Mouse (Mus musculus): Measurements from ENCODE around the gene Frmd6. TPM values are rescaled to one million over a fixed set of nuclear protein-coding genes. Genes with fewer than 3 reads are reported as not detected.

Frmd6 gene
- polyA plus RNA-seq, 1 experiment: 49.7 TPM

GRCm38 (mm10) chr12:70807975-70808374, 17.3 kb upstream of the Frmd6 start:
- no peak for DNase-seq (ENCODE audit: low spot score)

- no peak for DNase-seq (ENCODE audit: low spot score)
Observed at GRCm38 (mm10) chr12:70809957-70810356, 15.4 kb upstream of the Frmd6 start.

GRCm38 (mm10) chr12:70811772-70812171, 13.5 kb upstream of the Frmd6 start:
- no peak for DNase-seq (ENCODE audit: low spot score)

GRCm38 (mm10) chr12:70812176-70812575, 13.1 kb upstream of the Frmd6 start:
- DNase-seq (ENCODE audit: low spot score): no peak

GRCm38 (mm10) chr12:70812822-70813465, 12.4 kb upstream of the Frmd6 start:
- DNase-seq (ENCODE audit: low spot score): no peak

- DNase-seq (ENCODE audit: low spot score): no peak
Observed at GRCm38 (mm10) chr12:70816731-70817130, 8.6 kb upstream of the Frmd6 start.

GRCm38 (mm10) chr12:70824017-70824416, 1.3 kb upstream of the Frmd6 start:
- no peak for DNase-seq (ENCODE audit: low spot score)

- peak; percentile 71 for DNase-seq (ENCODE audit: low spot score)
Observed at GRCm38 (mm10) chr12:70825651-70826317, 470 bp downstream of the Frmd6 start.

- no peak for DNase-seq (ENCODE audit: low spot score)
Observed at GRCm38 (mm10) chr12:70826318-70827072, 1.2 kb downstream of the Frmd6 start.

- DNase-seq (ENCODE audit: low spot score): no peak
Observed at GRCm38 (mm10) chr12:70827187-70827900, 2.0 kb downstream of the Frmd6 start.

- DNase-seq (ENCODE audit: low spot score): no peak
Observed at GRCm38 (mm10) chr12:70827901-70828271, 2.6 kb downstream of the Frmd6 start.

GRCm38 (mm10) chr12:70830982-70831566, 5.8 kb downstream of the Frmd6 start:
- no peak for DNase-seq (ENCODE audit: low spot score)

- DNase-seq (ENCODE audit: low spot score): no peak
Observed at GRCm38 (mm10) chr12:70832216-70832998, 7.1 kb downstream of the Frmd6 start.

- DNase-seq (ENCODE audit: low spot score): no peak
Observed at GRCm38 (mm10) chr12:70833050-70833449, 7.7 kb downstream of the Frmd6 start.

GRCm38 (mm10) chr12:70834043-70834442, 8.7 kb downstream of the Frmd6 start:
- no peak for DNase-seq (ENCODE audit: low spot score)

- DNase-seq (ENCODE audit: low spot score): no peak
Observed at GRCm38 (mm10) chr12:70835004-70835403, 9.7 kb downstream of the Frmd6 start.

- no peak for DNase-seq (ENCODE audit: low spot score)
Observed at GRCm38 (mm10) chr12:70837792-70838321, 12.5 kb downstream of the Frmd6 start.

- no peak for DNase-seq (ENCODE audit: low spot score)
Observed at GRCm38 (mm10) chr12:70845371-70845770, 20.1 kb downstream of the Frmd6 start.

GRCm38 (mm10) chr12:70849024-70849423, 23.7 kb downstream of the Frmd6 start:
- no peak for DNase-seq (ENCODE audit: low spot score)

GRCm38 (mm10) chr12:70849517-70850291, 24.4 kb downstream of the Frmd6 start:
- no peak for DNase-seq (ENCODE audit: low spot score)
